Mouse (Mus musculus) heart, adult 11 months (tissue): ENCODE results near the gene Npc2.
A peak's percentile ranks its signal among the peaks of the same experiment; 100 is the strongest.

Source experiments
- DNase-seq: peaks from one replicate; pipeline ENCODE4 v3.0.0; 2022

The Npc2 gene

GRCm38 (mm10) chr12:84776229-84776628 lies 3.3 kb upstream of the Npc2 start:
- DNase-seq: no peak

- no peak for DNase-seq
Measured at GRCm38 (mm10) chr12:84774376-84774775, 1.4 kb upstream of the Npc2 start.

GRCm38 (mm10) chr12:84773476-84773875 lies 524 bp upstream of the Npc2 start:
- DNase-seq: no peak

GRCm38 (mm10) chr12:84771981-84772520 lies 901 bp downstream of the Npc2 start:
- DNase-seq: no peak

- DNase-seq: no peak
Measured at GRCm38 (mm10) chr12:84769624-84770023, 3.3 kb downstream of the Npc2 start.

- no peak for DNase-seq
Measured at GRCm38 (mm10) chr12:84767510-84767909, 5.4 kb downstream of the Npc2 start.

- DNase-seq: no peak
Measured at GRCm38 (mm10) chr12:84766113-84766735, 6.7 kb downstream of the Npc2 start.

GRCm38 (mm10) chr12:84765506-84765905 lies 7.4 kb downstream of the Npc2 start:
- DNase-seq: no peak

GRCm38 (mm10) chr12:84764756-84765155 lies 8.2 kb downstream of the Npc2 start:
- DNase-seq: no peak

GRCm38 (mm10) chr12:84763577-84764218 lies 9.3 kb downstream of the Npc2 start:
- DNase-seq: no peak

GRCm38 (mm10) chr12:84762532-84762931 lies 10.4 kb downstream of the Npc2 start:
- peak; percentile 90 for DNase-seq

- DNase-seq: peak; percentile 58
Measured at GRCm38 (mm10) chr12:84759063-84759462, 13.9 kb downstream of the Npc2 start.

- DNase-seq: peak; percentile 82
Measured at GRCm38 (mm10) chr12:84756016-84756415, 16.9 kb downstream of the Npc2 start.

- peak; percentile 85 for DNase-seq
Measured at GRCm38 (mm10) chr12:84755008-84755695, 17.8 kb downstream of the Npc2 start.

- DNase-seq: peak; percentile 95
Measured at GRCm38 (mm10) chr12:84752131-84752977, 20.6 kb downstream of the Npc2 start.

- DNase-seq: peak; percentile 97
Measured at GRCm38 (mm10) chr12:84750661-84751060, 22.3 kb downstream of the Npc2 start.

- DNase-seq: no peak
Measured at GRCm38 (mm10) chr12:84748134-84748533, 24.8 kb downstream of the Npc2 start.

- DNase-seq: no peak
Measured at GRCm38 (mm10) chr12:84745700-84746099, 27.3 kb downstream of the Npc2 start.

- peak; percentile 79 for DNase-seq
Measured at GRCm38 (mm10) chr12:84743496-84743895, 29.5 kb downstream of the Npc2 start.

GRCm38 (mm10) chr12:84733366-84733765 lies 39.6 kb downstream of the Npc2 start:
- DNase-seq: peak; percentile 82

GRCm38 (mm10) chr12:84728421-84728820 lies 44.5 kb downstream of the Npc2 start:
- DNase-seq: no peak

GRCm38 (mm10) chr12:84727434-84727833 lies 45.5 kb downstream of the Npc2 start:
- peak; percentile 37 for DNase-seq

GRCm38 (mm10) chr12:84726986-84727385 lies 46.0 kb downstream of the Npc2 start:
- peak; percentile 86 for DNase-seq
